Mouse (Mus musculus) stomach, embryonic 14.5 days (tissue): Measurements from ENCODE around the gene Gga1. TPM values are rescaled to one million over a fixed set of nuclear protein-coding genes. Genes with fewer than 3 reads are reported as not detected.

Source experiments
- ATAC-seq: fragments of 200-750 bp; cut with Nextera tagmentation; 2 replicates; pipeline ENCODE4 v1.8.0; 2017; ENCODE audit warnings: low read depth, moderate TSS enrichment; ENCODE audit not compliant: insufficient number of reproducible peaks, insufficient read depth, low FRiP score
- H3K27ac ChIP-seq: fragments of 300-500 bp; sonication (generic); 2 replicates; pipeline ENCODE4 v1.5.1; 2014; ENCODE audit warnings: mild to moderate bottlenecking, low read length, moderate library complexity, mixed read lengths
- H3K27me3 ChIP-seq: fragments of 300-500 bp; sonication (generic); 2 replicates; pipeline ENCODE4 v1.6.1; 2014; ENCODE audit warnings: low read length, control low read depth, mixed read lengths; ENCODE audit not compliant: control insufficient read depth, insufficient read depth
- H3K36me3 ChIP-seq: fragments of 300-500 bp; sonication (generic); 2 replicates; pipeline ENCODE4 v1.6.1; 2014; ENCODE audit warnings: mild to moderate bottlenecking, control low read depth, low read length, moderate library complexity, mixed read lengths; ENCODE audit not compliant: control insufficient read depth, insufficient read depth
- H3K4me1 ChIP-seq: fragments of 300-500 bp; sonication (generic); 2 replicates; pipeline ENCODE4 v1.6.1; 2014; ENCODE audit warnings: low read length, control low read depth, mixed read lengths; ENCODE audit not compliant: control insufficient read depth, insufficient read depth
- H3K4me2 ChIP-seq: fragments of 300-500 bp; sonication (generic); replicated peaks from 2 replicates; pipeline ENCODE4 v1.6.1; 2014; ENCODE audit warnings: low read depth, low read length, control low read depth
- H3K4me3 ChIP-seq: fragments of 300-500 bp; sonication (generic); 2 replicates; pipeline ENCODE4 v1.5.1; 2014; ENCODE audit warnings: low read depth, low read length, control low read depth
- H3K9ac ChIP-seq: fragments of 300-500 bp; sonication (generic); replicated peaks from 2 replicates; pipeline ENCODE4 v1.6.1; 2014; ENCODE audit warnings: low read depth, mild to moderate bottlenecking, control low read depth, low read length, moderate library complexity, mixed read lengths
- H3K9me3 ChIP-seq: fragments of 300-500 bp; sonication (generic); 2 replicates; pipeline ENCODE4 v1.6.1; 2016; ENCODE audit warnings: low read depth, low read length, control low read depth; ENCODE audit not compliant: control insufficient read depth
- WGBS: fragments of 180-500 bp; shearing (Covaris S2); extraction: QIAGEN DNeasy Blood & Tissue Kit; methylation state at CpG from one replicate; pipeline ENCODE4 v1.1.7; 2014; 5-methylcytosine and 5-hydroxymethylcytosine counted together
- polyA plus RNA-seq: library from polyadenylated mRNA; unstranded; fragments of >200 nt; fragmentation: Nextera tagmentation; extraction: Ambion mirVana; gene quantifications from 2 replicates; pipeline ENCODE4 v1.2.1, GENCODE M21; 2014

The Gga1 gene
- polyA plus RNA-seq, 1 experiment from 2014 or later = 38.2 TPM

DNA sequence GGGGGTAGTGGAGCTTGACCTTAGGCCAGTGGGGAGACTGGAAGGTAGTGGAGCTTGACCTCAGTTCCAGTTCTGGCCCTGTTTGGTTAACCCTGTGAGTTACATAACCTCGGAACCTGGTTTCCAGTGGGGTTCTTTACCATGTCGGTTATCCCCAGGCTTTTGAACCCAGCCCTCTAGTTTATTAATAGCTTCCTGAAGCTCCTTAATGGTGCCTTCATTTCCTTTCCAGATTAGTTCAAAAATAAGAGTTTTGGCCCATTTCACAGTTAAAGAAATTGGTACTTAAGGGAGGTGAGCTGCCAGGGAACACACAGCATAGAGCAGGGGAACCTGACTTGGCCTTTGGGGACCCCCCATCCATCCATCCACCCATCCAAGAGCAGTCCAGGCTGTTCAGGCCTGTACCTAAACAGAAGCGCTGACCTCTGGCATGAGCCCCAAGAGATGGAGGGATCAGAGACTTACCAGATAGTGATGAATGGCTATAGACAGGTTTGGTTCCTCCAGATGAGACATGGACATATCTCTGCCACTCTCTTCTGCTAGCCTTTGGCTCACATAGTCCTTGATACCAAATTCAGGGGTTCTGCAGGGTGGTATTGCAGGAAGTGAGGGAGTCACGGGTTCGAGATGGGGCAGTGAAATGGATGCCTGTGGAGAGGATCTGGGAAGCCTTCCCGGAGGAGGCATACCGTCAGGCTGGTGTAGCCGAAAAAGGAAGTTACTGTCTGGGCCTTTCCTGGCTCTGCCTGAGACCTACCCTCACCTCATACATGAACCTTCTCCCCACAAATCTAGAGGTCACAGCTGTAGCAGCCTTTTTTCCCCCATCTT lies 38.1 kb downstream of the Gga1 start:
- H3K4me3 ChIP-seq = peak overlapping the region; percentile 70
- H3K27me3 ChIP-seq = no peaks in the 10 kb centered on the region
- peak overlapping the region; percentile 97 for H3K4me2 ChIP-seq
- no peak overlapping the region for H3K27ac ChIP-seq
- no peaks in the 10 kb centered on the region for H3K9me3 ChIP-seq
- peaks cover 19% of the 10 kb centered on the region for H3K4me1 ChIP-seq
- no peak for ATAC-seq
- 48% methylated on average over 8 of the region's 8 CpGs for WGBS
- peak overlapping the region; percentile 74 for H3K9ac ChIP-seq
- peaks cover 30% of the 10 kb centered on the region for H3K36me3 ChIP-seq

DNA sequence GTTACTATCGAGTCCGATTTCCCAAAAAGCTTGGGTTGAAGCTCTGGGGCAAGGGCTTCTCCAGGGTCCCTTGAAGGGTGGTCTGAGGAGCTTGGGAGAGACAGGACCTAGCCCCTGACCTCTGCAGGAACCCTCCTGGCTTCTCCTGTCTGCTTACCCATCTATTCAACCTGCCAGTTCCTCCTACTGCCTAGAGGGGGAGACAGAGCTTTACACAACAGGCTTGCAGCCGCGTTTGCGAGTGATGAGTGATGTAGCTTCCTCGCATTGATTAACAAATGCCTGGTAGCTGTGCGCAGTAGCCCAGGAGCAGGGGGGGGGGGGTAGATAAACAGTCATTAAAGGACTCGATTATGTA lies 38.6 kb downstream of the Gga1 start:
- 0 out of 2 replicates have a peak, but pooled peaks have one; percentile 3 for ATAC-seq
- Histone ChIP-seq H3K36me3 (peaks cover 24% of the 10 kb centered on the region), H3K9me3 (no peaks in the 10 kb centered on the region), H3K9ac (no peak overlapping the region; the same call in 1 of the 2 replicates), H3K4me2 (peak overlapping the region; percentile 97), H3K4me3 (peak overlapping the region; percentile 15; the same call in 1 of the 2 replicates), H3K27me3 (no peaks in the 10 kb centered on the region), H3K27ac (no peak overlapping the region), H3K4me1 (peaks cover 19% of the 10 kb centered on the region)
- WGBS = 6% methylated on average over 8 of the region's 8 CpGs

DNA sequence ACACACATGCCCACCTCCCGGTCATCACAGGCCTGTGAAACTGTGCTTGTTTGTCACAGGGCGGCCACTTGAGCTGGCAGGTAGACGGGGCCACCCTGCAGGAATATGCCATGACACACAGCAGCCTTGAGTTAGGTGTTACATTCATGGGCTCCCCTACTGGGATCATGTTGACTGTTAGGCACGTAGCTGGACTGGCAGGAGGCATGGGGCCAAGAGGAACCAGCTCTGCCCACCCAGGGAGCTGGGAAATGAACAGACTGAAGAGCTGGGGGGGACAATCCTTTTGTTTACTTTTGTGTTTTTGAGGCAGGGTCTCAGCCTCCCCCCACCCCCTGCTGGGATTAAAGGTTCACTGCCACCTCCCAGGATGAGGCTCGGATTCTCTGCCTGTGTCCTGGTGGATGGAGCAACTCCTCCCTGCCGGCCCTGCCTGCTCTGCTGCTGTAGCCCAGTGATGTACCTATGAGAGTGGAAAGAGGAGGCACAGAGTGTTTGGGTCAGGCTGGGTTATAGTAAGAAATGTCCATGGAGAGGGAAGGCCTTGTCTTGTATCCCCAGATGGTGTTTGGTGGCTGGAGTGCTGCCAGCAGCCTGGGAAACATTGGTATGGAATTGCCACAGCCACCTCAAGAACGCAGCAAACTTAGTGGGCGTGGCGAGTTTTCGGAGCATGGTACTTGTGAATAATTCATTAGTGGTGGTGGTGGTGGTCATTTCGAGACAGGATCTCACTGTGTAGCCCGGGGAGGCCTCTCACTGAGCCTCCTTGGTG lies 39.2 kb downstream of the Gga1 start:
- Histone ChIP-seq H3K9me3 (no peaks in the 10 kb centered on the region), H3K4me2 (peak overlapping the region; percentile 97), H3K4me3 (peak overlapping the region; percentile 15; the same call in 1 of the 2 replicates), H3K9ac (no peak overlapping the region; the same call in 1 of the 2 replicates), H3K27ac (no peak overlapping the region), H3K36me3 (peaks cover 18% of the 10 kb centered on the region), H3K27me3 (no peaks in the 10 kb centered on the region), H3K4me1 (peaks cover 19% of the 10 kb centered on the region)
- ATAC-seq = no peak
- 67% methylated on average over 12 of the region's 12 CpGs for WGBS

DNA sequence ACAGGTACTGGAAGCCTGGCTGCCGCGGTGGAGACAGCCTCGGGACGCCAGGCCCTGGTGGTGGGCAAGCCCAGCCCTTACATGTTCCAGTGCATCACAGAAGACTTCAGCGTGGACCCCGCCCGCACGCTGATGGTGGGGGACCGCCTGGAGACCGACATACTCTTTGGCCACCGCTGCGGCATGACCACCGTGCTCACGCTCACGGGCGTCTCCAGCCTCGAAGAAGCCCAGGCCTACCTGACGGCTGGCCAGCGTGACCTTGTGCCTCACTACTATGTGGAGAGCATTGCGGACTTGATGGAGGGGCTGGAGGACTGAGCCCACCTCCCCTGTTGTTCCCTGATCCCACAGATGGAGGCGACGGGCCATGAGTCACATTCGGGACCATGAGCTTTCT lies 41.1 kb downstream of the Gga1 start:
- H3K9ac ChIP-seq = no peak overlapping the region
- 86% methylated on average over 23 of the region's 23 CpGs for WGBS

DNA sequence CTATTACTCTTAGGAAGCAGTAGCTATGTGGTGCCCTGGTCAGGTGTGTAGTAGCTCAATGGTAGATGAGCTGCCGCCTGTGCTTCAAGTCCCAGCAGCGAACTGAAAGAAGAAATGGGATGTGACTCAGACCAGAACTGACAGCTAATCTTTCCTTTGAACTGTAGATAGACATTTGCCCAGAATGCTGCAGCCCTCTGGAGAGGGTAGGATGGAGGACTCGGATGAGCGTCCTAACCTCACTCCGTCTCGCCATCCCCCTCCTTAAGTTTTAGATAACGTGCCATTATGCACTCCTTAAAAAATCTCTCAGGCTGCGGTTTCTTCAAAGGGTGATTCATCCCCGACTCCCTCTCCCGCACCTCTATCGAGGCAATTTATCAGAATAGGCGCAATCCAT lies 42.9 kb downstream of the Gga1 start:
- 56% methylated on average over 12 of the region's 12 CpGs for WGBS

More for the DNA sequence above, 41.1 kb downstream of the Gga1 start:
- Histone ChIP-seq H3K4me1 (peaks cover 19% of the 10 kb centered on the region), H3K4me2 (no peak overlapping the region), H3K36me3 (peaks cover 13% of the 10 kb centered on the region), H3K27ac (no peak overlapping the region), H3K27me3 (no peaks in the 10 kb centered on the region), H3K9me3 (no peaks in the 10 kb centered on the region), H3K4me3 (no peak overlapping the region)
- ATAC-seq = no peak

DNA sequence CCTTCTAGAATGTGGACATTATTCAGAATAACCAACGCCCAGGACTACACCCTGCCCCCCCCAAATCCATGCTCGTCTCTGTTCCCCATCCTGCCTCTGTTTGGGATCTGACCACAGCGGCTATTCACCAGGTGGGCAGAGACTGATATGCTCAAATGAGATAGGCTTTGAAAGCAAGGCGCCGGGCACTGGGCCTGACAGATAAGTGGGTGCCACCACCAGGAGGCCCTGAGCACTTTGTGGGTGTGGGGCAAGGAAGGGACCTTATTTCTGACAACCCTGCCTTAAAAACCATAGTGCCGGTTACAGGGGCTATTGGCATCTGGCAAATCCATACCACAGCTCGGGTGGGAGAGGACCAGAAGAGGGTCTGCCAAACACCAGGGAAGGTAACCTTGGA lies 45.7 kb downstream of the Gga1 start:
- H3K27ac ChIP-seq = no peak overlapping the region
- ATAC-seq = no peak
- 82% methylated on average over 7 of the region's 7 CpGs for WGBS

More for the DNA sequence above, 42.9 kb downstream of the Gga1 start:
- Histone ChIP-seq H3K27me3 (no peaks in the 10 kb centered on the region), H3K4me1 (peaks cover 15% of the 10 kb centered on the region), H3K27ac (no peak overlapping the region), H3K36me3 (peaks cover 13% of the 10 kb centered on the region), H3K9me3 (no peaks in the 10 kb centered on the region), H3K4me3 (no peak overlapping the region), H3K9ac (no peak overlapping the region), H3K4me2 (no peak overlapping the region)
- ATAC-seq = no peak

DNA sequence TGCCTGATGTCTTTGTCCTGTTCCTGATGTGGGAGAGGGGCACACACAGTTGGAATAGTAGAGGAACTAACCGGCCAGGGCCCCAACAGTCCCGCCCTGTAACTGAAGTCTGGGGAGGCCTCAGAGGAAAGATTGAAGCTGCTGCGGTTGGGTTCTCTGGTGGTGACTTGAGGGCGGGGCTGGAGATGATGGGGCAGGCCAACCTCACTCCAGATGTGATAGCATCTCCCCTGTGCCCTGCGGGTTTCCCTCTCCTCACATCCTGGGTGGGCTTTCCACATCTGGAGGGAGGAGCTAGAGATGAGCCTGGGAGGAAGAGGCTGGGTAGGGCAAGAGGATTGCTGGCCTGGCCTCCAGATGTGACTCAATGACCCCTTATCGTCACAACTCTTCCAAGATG lies 46.6 kb downstream of the Gga1 start:
- H3K9me3 ChIP-seq = no peaks in the 10 kb centered on the region
- no peaks in the 10 kb centered on the region for H3K27me3 ChIP-seq
- H3K9ac ChIP-seq = no peak overlapping the region
- 66% methylated on average over 6 of the region's 6 CpGs for WGBS
- ATAC-seq = no peak
- peaks cover 18% of the 10 kb centered on the region for H3K4me1 ChIP-seq
- H3K4me3 ChIP-seq = no peak overlapping the region
- 0 out of 2 replicates have a peak, but pooled peaks cover 9% of the 10 kb centered on the region for H3K36me3 ChIP-seq
- H3K4me2 ChIP-seq = no peak overlapping the region
- no peak overlapping the region for H3K27ac ChIP-seq

More for the DNA sequence above, 45.7 kb downstream of the Gga1 start:
- no peaks in the 10 kb centered on the region for H3K9me3 ChIP-seq
- H3K4me3 ChIP-seq = no peak overlapping the region
- H3K4me1 ChIP-seq = peaks cover 14% of the 10 kb centered on the region
- H3K9ac ChIP-seq = no peak overlapping the region
- H3K27me3 ChIP-seq = no peaks in the 10 kb centered on the region
- H3K4me2 ChIP-seq = no peak overlapping the region
- peaks cover 13% of the 10 kb centered on the region for H3K36me3 ChIP-seq

DNA sequence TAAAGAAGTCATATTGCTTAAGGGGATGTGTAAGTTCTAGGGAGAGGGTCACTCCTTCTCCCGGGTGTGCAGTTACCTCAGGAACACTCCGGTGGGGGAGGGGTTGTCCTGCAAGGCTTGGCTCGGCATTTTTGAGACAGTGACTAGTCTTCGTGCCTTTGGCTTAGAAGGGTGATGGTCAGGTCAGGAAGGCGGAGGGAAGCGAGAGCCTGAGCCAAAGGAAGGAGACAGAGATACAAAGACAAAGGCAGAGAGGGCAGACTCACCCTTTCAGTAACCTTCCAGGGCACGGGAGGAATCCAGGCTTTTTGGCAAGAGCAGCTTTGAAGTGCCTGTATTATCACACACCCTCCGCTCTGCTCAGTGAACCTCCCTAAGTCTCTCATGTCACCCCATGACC lies 48.1 kb downstream of the Gga1 start:
- H3K4me3 ChIP-seq = no peak overlapping the region
- no peaks in the 10 kb centered on the region for H3K27me3 ChIP-seq
- peak overlapping the region; percentile 98 for H3K27ac ChIP-seq
- ATAC-seq = no peak
- no peak overlapping the region for H3K4me2 ChIP-seq
- no peaks in the 10 kb centered on the region for H3K9me3 ChIP-seq
- no peak overlapping the region for H3K9ac ChIP-seq
- peaks cover 11% of the 10 kb centered on the region for H3K36me3 ChIP-seq
- H3K4me1 ChIP-seq = peaks cover 19% of the 10 kb centered on the region
- WGBS = 33% methylated on average over 8 of the region's 8 CpGs
